Comparison of ENCODE assay signal across 17 mouse cellular contexts in genomic region chr11:33332137-33332536, GRCm38 (mm10). TPM values are rescaled to one million over a fixed set of nuclear protein-coding genes. Genes with fewer than 3 reads are reported as not detected.
"Had no signal": no experiment of that assay in that cellular context is flagged by ENCODE, and none has a peak within 500 bp of the region (broad histone marks: within the 10 kb centered on the region; RNA-seq: fewer than 3 reads in every experiment).

No protein-coding gene starts in this region.

- DNase-seq: kidney, adult 9 months; kidney, postnatal 36 days; layer of hippocampus, adult 9-11 months; layer of hippocampus, postnatal 36 days; liver; liver, embryonic 13.5 days; liver, postnatal 0 days; thymus, postnatal 4 days had no signal

- H3K27ac ChIP-seq: kidney, postnatal 0 days; limb, embryonic 12.5 days; liver, embryonic 13.5 days; neural tube, embryonic 12.5 days; stomach, postnatal 0 days had no signal

- H3K4me2 ChIP-seq: limb, embryonic 12.5 days; liver, embryonic 13.5 days; neural tube, embryonic 12.5 days had no signal

- H3K4me1 ChIP-seq: liver, embryonic 13.5 days; neural tube, embryonic 12.5 days had no signal

- H3K9ac ChIP-seq: limb, embryonic 12.5 days; liver, embryonic 13.5 days; liver, postnatal 0 days; neural tube, embryonic 12.5 days had no signal

- ATAC-seq: intestine, postnatal 0 days; liver, postnatal 0 days had no signal

- H3K36me3 ChIP-seq: limb, embryonic 12.5 days; liver, embryonic 13.5 days; neural tube, embryonic 12.5 days had no signal

- H3K4me3 ChIP-seq: limb, embryonic 12.5 days; liver, embryonic 13.5 days; myocyte; neural tube, embryonic 12.5 days had no signal

- H3K9me3 ChIP-seq: limb, embryonic 12.5 days; liver, embryonic 13.5 days; neural tube, embryonic 12.5 days had no signal

- H3K27me3 ChIP-seq: limb, embryonic 12.5 days; liver, embryonic 13.5 days; neural tube, embryonic 12.5 days had no signal

RNA-seq across cellular contexts. Expression of gene Gm12117, which starts 55.6 kb away (rescaled TPM):
- total RNA-seq: layer of hippocampus, postnatal 36 days; left cerebral cortex, postnatal 36 days; megakaryocyte-erythroid progenitor cell, adult 5-6 weeks had no signal
- polyA plus RNA-seq: intestine, postnatal 0 days; kidney, postnatal 0 days; liver, embryonic 13.5 days; liver, postnatal 0 days; lung, embryonic 16.5 days; myocyte; neural tube, embryonic 12.5 days; stomach, postnatal 0 days had no signal
